Mouse (Mus musculus) embryonic fibroblast, embryonic 13.5 days (primary cell): ENCODE data around the gene Pde4c.

Source experiments
- CTCF ChIP-seq: IDR thresholded peaks from 2 replicates; pipeline ENCODE4 v1.5.1; 2011; ENCODE audit warnings: mild to moderate bottlenecking, control low read depth, low read length, moderate library complexity, borderline replicate concordance; ENCODE audit not compliant: insufficient read depth
- POLR2A ChIP-seq: IDR thresholded peaks from 2 replicates; pipeline ENCODE4 v1.6.1; 2011; ENCODE audit warnings: low read depth, mild to moderate bottlenecking, control low read depth, low read length, moderate library complexity

DNA sequence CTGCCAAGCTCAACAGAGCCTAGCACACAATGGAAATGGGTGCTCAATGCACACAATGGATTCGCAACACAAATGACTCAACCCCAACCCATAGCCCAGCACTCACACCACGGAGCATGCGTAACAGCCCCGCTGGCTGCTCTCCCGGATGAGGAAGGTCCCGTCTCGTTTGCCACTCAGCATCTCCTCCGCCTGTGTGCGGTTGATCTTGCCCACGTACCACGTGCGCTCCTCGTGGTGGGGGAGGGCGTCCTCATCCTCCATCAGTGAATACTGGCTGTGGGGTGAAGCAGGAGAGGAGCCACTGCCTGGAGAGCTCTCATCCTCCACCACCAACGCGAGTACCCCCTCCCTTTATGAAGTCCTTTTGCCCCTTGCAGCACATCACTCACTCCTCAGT, 45.4 kb downstream of the Pde4c start:
- TF ChIP-seq CTCF (no peak), POLR2A (no peak)
